In the genomic region with DNA sequence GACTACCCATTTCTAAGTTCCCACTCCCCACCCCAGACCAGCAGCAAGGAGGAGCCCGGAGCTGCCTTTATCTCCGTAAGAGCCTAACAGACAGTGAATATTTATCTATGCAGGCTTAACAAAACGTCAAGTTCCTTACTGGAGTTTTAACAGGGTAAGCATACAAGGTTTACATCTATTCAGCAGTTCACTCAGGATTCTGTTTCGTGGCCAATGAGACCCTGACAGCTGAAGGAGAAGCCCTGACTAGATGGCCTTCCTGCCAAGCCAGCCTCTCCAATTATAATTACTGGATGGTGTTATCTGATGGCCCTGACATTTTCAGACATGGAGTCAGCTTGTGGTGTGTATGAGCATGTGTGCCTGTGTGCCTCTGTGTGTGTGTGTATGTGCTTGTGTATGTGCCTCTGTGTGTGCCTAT, we compare ENCODE assay signal across 14 mouse cellular contexts. TPM values are rescaled to one million over a fixed set of nuclear protein-coding genes. Genes with fewer than 3 reads are reported as not detected.
DNase-seq lines count a peak whose midpoint lies in the region; ATAC-seq lines count a peak whose summit lies in the region.
"Had no signal": no experiment of that assay in that cellular context is flagged by ENCODE, and none has a peak within 500 bp of the region (broad histone marks: within the 10 kb centered on the region; RNA-seq: fewer than 3 reads in every experiment).

No protein-coding gene starts in this region.

- H3K9me3 ChIP-seq in lung, embryonic 15.5 days, result no peaks in the 10 kb centered on the region
- no peaks in the 10 kb centered on the region for H3K9me3 ChIP-seq in stomach, embryonic 15.5 days
- H3K9me3 ChIP-seq: neural tube, embryonic 15.5 days had no signal

- DNase-seq in adrenal gland, adult 8-10 months, result peak; percentile 51
- no peak for DNase-seq in adrenal gland, postnatal 25 days
- DNase-seq in lung, postnatal 4 days, result no peak
- DNase-seq in c-Kit-positive CD71-positive TER-119-negative erythroid progenitor cells, embryonic 14.5 days (ENCODE audit: low read depth), result peak; percentile 20
- no peak for DNase-seq in thymus, postnatal 25 days
- no peak for DNase-seq in T-cell, adult 2 months (ENCODE audit: low spot score)
- DNase-seq: cerebellum, adult 8-10 months; kidney, adult 2 months; kidney, postnatal 36 days; right cerebral cortex, adult 18-20 months had no signal

- H3K4me1 ChIP-seq in lung, embryonic 15.5 days, result peaks cover 19% of the 10 kb centered on the region
- H3K4me1 ChIP-seq in stomach, embryonic 15.5 days, result peaks cover 20% of the 10 kb centered on the region
- H3K4me1 ChIP-seq: neural tube, embryonic 15.5 days had no signal

- no peaks in the 10 kb centered on the region for H3K36me3 ChIP-seq in lung, embryonic 15.5 days
- H3K36me3 ChIP-seq in stomach, embryonic 15.5 days, result no peaks in the 10 kb centered on the region
- H3K36me3 ChIP-seq: neural tube, embryonic 15.5 days had no signal

- H3K27ac ChIP-seq in lung, embryonic 15.5 days, result peak overlapping the region; percentile 0; the same call in 1 of the 2 replicates
- peak overlapping the region; percentile 31 for H3K27ac ChIP-seq in stomach, embryonic 15.5 days
- H3K27ac ChIP-seq: hindbrain, postnatal 0 days; neural tube, embryonic 15.5 days had no signal

- H3K27me3 ChIP-seq in lung, embryonic 15.5 days, result no peaks in the 10 kb centered on the region
- H3K27me3 ChIP-seq in stomach, embryonic 15.5 days (replicated peaks), result no peaks in the 10 kb centered on the region
- H3K27me3 ChIP-seq: neural tube, embryonic 15.5 days had no signal

- WGBS in lung, embryonic 15.5 days, result 16% methylated on average over 4 of the region's 4 CpGs
- WGBS in stomach, embryonic 15.5 days, result 19% methylated on average over 4 of the region's 4 CpGs

- H3K9ac ChIP-seq in lung, embryonic 15.5 days, result no peak overlapping the region
- H3K9ac ChIP-seq in stomach, embryonic 15.5 days, result no peak overlapping the region
- H3K9ac ChIP-seq: neural tube, embryonic 15.5 days had no signal

- ATAC-seq in lung, embryonic 15.5 days (ENCODE audit: borderline replicate concordance, extremely low read depth, low FRiP score, low TSS enrichment), result no peak
- no peak for ATAC-seq in stomach, embryonic 15.5 days (ENCODE audit: insufficient read depth, low FRiP score, low read depth)
- ATAC-seq: hindbrain, postnatal 0 days had no signal

- H3K4me3 ChIP-seq in lung, embryonic 15.5 days, result no peak overlapping the region
- no peak overlapping the region for H3K4me3 ChIP-seq in stomach, embryonic 15.5 days (replicated peaks)
- H3K4me3 ChIP-seq: neural tube, embryonic 15.5 days had no signal

- H3K4me2 ChIP-seq in lung, embryonic 15.5 days, result no peak overlapping the region
- H3K4me2 ChIP-seq in stomach, embryonic 15.5 days, result no peak overlapping the region
- H3K4me2 ChIP-seq: neural tube, embryonic 15.5 days had no signal

RNA-seq across cellular contexts. Expression of a gene that starts 37.5 kb away (rescaled TPM):
- total RNA-seq in adrenal gland, adult 8-10 months (2022), result 100 to 1,000 TPM; 162 to 301 (median 191) TPM
- 245 and 267 TPM in 2 replicates for total RNA-seq in adrenal gland, postnatal 25 days (2021)
- 26.1 and 26.5 TPM in 2 replicates for polyA plus RNA-seq in lung, embryonic 15.5 days (2015; fragmentation: Nextera tagmentation; extraction: Ambion mirVana)
- 54.8 and 65.2 TPM in 2 replicates for polyA plus RNA-seq in stomach, embryonic 15.5 days (2015; fragmentation: Nextera tagmentation; extraction: Ambion mirVana)

Comparison
In these comparisons a context has a peak if more than half of its experiments do, and no peak if none do; other contexts are left out.
1. DNase-seq: peak in adrenal gland, adult 8-10 months (single experiment) and c-Kit-positive CD71-positive TER-119-negative erythroid progenitor cells, embryonic 14.5 days (single experiment); none in adrenal gland, postnatal 25 days (single experiment), lung, postnatal 4 days (0 of 2), thymus, postnatal 25 days (single experiment) and T-cell, adult 2 months (single experiment).